Mouse (Mus musculus) testis, postnatal 10 days (tissue): ENCODE results near the gene Kcnn1.
A peak's percentile ranks its signal among the peaks of the same experiment; 100 is the strongest.
"Not testable (repeated sequence)": the region's sequence is repeated elsewhere in the genome, so short reads cannot be mapped to it uniquely, and the experiment has no call there.

Experiments
- DNase-seq: peaks from one replicate; pipeline ENCODE4 v3.0.0; 2021; ENCODE audit warnings: low spot score

Gene Kcnn1

DNA sequence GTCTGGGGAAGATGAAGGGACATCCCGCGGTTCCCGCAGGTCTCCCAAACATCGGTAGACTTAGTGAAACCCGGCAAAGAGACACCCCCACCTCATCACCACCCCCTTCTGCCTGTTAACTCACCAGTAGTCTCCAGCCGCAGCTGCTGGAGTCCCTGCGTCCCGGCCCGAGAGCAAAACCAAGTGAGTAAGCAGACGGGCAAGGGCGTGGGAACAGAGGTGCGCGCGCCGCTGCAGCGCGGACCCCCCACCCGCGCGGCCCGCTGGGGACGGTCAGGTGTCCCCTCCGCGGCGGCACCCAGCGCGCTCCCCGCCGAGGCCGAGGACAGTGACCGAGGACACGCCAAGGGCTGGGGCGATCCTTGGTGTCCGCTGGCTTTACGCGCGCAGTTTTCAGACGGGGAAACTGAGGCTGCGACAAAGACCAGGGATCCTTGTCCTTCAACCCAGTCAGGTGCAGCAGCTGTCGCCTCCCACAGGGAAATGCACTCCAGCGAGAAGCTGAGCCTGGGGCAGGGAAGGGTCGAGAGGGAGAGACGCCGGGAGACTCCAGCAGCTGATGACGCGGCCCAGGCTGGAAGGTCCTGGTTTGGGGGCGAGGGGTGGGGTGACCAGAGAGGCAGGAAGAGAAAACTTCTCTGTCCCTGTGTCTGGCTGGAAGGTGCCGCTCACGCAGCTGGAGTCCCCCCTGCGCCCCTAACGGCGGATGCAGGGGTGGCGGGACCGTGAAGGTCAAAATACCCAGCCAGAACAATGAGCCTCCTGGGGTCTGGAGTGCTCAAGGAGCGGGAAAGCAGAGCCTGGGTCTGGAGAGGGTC is at the start of gene Kcnn1:
Gene Kcnn1, minus strand, starts transcription at position 435 of the 818 bp plus-strand sequence.
- no peak for DNase-seq

DNA sequence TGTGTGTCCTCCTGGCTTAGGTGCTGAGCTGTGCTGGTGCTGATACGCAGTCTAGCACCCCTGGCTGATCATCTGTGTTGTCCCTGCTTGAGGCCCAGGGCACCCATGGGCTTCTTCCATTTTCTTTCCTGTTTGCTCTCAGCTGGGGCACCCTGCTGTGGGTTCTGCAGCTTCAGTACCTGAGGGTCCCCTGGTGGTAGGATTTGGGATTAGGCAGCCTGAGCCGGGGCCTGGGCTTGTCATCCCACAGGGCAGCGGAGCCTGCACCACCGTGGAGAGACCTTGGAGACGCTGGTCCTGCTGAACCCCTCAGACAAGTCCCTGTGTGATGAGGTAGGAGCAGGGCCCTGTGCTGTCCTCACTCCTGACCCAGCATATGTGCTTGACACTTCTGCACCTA is 48.5 kb upstream of the Kcnn1 start:
- peak; percentile 50 for DNase-seq

DNA sequence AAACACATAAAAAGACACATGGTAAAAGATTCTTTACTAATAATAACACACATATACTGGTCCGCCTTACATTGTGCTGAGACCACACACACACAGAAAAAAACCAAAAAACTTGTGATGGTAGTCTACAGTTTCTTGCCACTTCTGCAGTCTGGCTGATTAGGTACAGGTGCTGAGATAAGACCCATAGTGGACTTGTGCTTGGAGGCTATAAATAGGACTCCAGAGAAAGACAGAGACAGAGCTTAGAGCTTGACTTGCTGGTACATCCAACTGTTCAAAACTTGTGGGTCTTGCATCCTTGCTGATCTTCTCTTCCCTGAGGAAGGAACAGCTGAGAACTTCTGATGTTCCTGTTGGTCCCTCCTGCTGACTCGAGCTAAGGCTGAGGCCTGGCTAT is 44.5 kb upstream of the Kcnn1 start:
- DNase-seq, result no peak

DNA sequence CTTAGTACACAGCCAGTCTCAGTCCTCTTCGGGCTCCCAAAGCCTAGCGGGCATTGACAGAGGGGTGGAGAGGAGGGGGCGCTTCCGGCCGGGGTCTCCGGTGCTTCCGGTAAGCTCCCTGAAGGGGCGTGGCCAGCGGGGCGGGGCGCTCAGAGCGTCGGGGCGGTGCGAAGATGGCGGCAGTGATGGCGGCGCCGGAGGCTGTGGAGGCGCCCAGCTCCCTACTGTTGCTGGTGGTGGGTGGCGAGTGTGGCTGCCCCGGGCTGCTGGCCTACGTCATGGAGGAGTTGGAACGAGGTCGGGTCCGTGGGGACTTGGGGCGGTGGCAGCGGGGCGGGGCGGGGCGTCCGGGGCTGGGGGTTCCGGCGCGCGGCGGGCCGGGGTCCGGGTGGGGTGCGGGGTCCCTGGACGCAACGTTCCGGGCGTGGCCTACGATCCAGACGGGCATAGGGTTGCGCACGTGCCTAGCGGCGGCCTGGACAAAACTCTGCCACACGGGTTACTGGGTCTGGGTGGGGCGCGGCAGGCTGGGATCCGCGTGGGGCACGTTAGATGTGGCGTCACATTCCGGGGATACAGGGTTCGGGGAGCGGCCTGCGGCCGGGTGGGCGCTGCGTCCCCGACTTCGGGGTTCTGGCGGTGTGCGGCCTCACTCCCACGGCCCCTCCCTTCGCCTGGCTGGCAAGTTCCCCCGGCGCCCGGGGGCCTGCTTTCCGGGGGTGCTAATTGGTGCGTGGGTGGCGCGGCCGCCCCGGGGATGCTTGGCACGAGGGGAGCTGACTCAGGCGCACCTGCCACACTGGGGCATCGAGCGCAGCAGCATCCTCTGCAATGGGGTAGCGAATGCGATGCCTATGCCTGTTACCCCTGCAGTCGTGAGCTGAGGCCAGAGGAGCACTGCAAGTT is 43.0 kb upstream of the Kcnn1 start, which contains the start of gene Map1s:
Gene Map1s, plus strand, starts transcription at position 102 of the 906 bp plus-strand sequence.
- peak; percentile 93 for DNase-seq

DNA sequence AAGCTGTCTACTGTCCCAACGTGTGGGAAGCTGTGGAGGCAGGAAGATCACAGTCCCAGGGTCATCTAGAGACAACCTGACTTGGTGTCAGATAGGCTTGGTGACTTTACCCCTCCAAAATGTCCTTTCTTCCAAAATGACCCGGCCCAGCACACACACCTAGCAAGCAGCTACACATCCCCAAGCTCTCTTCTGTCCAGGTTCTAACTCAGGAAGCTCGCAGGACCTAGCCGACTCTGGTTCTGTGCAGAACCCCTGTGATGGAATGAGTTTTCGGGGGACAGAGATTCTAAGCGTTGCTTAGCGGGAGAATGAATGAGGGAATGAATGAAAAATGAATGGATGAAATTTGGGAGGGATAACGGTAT is 42.4 kb upstream of the Kcnn1 start:
- DNase-seq, result peak; percentile 33

DNA sequence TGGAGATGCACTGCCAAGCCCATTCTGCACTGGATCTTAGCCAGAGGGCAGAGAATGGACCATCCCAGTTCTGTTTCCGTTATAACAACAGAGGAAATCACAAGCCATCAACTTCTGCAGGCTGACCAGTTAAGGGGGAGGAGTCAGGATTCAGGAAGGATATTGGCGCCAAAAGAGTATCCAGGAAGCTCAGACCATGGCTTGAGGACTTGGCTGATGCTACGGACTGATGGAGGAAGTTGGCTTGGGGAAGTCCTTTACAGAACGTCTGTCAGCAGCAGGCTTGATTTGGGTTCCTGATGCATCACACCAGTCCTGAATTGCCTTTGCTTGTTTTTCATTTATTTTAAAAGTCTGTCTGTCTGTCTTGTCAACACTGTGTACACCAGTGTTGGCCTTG is 41.5 kb upstream of the Kcnn1 start:
- DNase-seq, result no peak

DNA sequence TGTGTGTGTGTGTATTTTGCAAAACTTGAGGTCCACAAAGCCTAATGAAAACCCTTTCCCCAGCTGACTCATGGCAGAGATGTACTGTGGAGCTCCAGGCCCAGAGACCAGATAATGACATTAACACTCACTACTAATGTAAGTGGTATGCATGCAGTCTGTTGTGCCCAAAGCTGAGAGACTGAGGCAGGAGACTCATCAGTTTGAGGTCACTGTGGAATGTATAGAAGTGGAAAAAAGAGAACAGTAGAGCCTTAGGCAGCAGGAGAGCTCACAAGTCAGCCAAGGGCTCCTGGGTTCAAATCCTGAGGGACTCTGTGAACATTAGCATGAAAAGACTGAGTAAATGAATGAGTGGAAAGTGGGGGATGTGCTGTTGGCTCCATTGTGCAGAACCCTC is 40.5 kb upstream of the Kcnn1 start:
- DNase-seq, result no peak

DNA sequence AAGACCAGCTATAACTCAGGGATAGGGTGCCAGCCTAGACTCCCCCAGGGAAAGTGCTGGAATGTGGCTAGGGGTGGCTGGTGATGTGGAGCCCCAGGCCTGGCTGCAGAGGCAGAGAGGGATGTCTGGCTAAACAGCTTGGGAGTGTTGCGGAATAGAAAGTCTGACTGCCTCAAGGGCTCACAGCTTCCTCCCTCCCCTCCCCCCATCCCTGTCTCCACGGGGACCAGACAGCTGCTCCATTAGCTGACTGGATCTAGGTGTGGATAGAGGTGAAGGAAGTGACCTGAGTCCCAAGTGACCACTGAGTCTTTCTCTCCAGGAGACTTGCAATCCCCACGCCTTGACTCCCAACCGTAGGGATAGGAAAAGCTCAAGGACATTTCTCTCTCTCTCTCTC is 40.1 kb upstream of the Kcnn1 start:
- no peak for DNase-seq

DNA sequence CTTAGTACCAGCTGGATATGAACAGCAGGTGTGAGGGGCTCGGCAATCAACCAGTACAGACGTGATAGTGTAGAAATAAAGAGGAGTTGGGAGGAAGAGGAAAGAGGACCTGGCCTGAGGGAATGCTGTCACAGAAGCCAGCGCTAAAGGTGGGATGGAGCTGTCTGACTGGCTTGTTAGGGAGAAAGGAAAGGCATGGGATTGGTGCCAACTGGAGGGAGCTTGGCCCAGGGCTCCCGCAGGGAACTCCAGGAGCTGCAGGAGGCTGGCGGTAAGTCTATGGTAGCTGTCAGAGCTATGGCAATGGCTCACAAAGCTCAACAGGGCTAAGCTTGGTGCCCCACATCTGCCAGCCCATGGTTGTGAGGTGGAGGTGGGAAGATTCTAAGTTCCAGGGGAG is 39.2 kb upstream of the Kcnn1 start:
- DNase-seq, result no peak

DNA sequence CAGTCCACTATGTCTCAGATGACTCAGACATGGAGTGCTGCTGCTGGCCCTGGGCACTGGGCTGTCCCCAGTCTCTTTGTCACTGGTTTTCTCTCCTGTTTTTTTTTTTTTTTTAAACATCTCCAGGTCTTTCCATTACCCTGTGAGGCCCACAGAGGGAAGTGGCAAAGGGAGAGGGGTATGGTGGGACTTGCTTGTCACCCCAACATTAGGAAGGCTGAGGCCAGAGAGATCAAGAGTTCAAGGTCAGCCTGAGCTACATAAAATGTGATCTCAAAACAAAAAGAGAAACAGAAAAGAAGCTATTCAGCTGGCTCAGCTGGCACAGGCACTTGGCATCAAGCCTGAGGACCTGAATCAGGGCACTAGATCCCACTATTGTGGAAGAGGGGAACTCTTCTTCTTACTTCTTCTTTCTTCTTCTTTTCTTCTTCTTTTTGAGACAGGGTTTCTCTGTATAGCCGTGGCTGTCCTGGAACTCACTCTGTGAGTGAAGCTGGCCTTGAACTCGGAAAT is 37.9 kb upstream of the Kcnn1 start:
- no peak for DNase-seq

DNA sequence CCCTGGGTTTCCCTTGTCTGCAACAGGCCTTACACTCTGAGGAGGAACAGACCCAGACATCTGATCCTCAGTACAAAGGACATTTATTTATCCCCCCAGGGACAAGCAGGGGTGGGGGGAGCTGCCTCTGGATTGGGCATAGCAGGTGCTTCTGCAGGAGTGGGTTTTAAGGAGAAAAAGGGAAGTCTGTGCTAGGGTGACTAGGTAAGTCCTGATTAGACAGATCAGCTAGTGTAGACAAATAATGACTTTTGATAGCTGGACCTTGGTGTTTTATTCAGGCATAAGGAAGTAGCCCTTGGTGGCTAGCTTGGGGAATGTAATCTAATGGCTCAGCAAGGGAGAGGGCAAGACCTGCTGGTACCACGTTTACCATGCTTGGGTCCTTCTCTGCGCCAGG is 36.2 kb upstream of the Kcnn1 start:
- DNase-seq, result no peak

DNA sequence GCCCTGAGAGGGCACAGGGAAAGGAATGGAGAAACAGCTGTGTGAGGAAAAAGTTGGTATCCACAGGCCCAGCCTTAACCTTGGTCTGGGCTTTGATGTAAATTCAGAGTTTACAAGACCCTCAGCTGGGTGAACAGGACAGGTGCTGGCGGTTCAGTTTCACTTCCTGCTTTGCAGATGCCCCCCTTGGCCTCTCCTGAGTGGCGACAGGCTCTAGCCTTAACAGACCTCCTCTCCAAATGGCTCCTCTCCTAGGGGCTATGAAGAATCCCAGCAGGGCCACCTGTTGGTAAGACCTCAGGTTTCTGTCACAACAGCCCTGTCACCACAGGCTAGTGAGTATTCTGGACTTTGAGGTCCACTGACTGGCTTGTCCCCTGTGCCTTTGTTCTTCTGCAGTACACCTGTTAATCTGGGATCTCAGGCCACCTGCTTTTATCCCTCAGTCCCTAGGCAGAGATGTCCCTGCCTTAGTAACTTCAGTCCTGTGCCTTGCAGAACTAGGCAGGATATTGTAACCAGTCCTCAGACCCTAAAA is 35.7 kb upstream of the Kcnn1 start:
- no peak for DNase-seq

DNA sequence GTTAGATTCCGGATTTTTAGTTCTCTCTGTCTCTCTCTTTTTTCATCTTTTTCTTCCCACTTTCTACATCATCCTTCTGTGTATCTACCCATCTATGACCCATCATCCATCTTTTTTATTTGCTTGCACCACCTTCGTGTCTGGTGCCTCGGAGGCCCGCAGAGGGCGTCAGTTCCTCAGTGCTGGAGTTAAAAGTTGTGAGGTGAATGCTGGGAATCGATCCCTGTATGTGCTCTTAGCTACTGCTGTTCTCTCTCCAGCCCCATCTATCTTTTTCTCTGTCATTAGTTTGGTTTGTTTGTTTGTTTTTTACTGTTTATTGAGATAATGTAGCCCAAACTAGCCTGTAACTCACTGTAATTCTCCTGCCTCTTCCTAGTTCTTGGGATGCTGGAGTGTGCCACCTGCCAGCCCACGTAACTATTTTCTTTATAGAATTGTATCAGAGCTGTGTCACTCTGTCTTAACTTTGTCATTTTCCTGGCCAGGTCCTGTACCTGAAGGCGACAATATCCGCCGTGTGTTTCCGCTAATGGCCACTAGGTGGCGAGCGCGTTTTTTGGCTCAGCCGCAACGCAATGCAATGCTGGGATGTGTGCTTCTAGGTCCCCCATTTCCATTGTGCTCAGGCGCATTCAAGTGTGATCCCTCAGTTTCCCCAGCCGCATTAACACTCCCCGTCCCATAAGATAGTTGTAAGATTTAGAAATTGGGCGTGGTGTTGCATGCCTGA is 34.8 kb upstream of the Kcnn1 start:
- peak; percentile 92 for DNase-seq

DNA sequence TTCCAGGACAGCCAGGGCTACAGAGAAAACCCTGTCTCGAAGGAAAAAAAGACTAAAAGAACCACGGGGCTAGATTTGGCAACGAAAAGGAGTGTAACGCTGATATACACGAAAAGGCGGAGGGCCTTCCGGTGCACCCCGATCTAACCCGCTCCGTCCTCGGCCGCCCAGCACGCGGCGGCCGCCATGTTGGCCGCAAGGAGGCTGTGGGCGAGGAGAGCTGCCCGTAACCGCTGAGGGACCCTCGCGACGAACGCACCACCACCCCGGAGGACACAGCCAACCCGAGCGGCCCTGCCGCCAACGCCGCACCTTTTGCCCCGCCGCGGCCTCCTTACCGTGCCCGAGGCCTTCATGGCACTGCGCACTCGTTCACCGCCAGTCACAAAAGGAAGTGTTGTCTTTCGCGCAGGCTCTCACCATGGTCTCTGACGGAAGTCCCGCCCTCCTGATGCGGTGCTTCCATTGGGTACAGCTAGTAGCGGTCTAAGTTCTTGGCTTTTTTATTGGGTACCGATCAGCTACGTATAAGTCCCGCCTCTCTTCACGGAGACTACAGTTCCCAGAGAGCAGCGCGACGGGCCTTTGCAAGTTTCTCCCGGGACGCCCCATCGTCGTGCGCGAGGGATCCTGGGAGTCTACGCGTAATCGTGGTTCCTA is 34.1 kb upstream of the Kcnn1 start, which contains the start of gene Rpl18a:
Gene Rpl18a, minus strand, starts transcription at position 392 of the 660 bp plus-strand sequence.
- peak; percentile 89 for DNase-seq

DNA sequence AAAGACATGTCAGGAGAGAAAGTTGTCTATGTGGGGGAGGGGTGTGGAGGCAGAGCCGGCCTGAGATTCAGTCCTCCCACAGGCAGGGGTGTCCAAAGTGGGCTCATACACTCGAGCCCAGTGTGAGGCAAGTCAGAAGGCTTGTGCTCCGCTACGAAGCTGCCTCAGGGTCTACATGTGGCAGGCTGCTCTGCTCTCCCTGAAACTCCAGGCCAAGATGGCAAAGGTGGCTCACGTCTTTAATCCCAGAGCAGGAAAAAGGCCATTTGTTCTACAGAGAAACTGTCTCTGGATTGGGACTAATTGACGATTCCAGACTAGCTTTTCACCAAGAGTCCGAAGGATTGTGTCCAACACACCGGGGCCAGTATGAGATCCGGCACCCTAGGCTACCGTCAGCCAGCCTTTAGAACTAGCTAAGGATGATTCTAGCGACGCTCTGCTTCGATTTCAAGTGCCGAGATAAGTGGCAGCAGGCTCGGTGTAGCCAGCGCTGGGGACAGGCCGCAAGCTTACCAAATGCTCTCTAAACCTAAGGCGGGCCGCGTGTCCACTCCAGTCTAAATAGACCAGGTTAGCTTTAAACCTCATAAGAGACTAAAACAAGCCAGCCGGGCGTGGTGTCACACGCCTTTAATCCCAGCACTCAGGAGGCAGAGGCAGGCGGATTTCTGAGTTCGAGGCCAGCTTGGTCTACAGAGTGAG is 33.4 kb upstream of the Kcnn1 start:
- DNase-seq, result no peak

DNA sequence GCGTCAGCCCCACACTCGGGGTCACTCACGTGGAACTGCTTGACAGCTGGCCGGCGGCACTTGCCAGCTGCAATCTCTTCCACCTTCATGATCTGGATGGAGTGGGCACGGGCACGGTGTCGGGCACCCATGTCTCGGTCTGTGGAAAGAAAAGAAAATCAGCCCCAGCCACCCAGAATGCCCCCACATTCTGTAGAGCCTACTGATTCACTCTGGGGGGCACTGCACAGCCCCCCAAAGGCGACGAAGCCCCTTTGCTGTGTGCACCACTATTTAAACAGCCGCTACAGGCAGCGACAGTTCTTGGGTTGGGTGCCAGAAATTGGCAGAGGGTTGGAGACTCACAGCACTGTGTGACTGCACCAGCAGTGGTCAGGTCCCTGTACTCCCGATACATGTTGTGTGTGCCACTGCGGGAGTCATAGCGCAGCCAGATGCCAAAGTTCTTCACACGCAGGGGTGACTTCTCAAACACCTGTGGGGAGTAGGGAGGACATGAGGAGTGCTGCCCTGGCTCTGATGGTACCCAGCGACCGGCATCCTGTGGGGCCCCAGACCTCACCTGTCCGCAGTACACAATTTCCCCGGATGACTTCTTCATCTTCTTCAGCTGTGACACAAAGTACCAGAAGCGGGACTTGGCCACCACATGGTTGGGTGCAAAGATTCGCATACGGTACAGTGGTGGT is 32.7 kb upstream of the Kcnn1 start:
- DNase-seq, result not testable (repeated sequence)

DNA sequence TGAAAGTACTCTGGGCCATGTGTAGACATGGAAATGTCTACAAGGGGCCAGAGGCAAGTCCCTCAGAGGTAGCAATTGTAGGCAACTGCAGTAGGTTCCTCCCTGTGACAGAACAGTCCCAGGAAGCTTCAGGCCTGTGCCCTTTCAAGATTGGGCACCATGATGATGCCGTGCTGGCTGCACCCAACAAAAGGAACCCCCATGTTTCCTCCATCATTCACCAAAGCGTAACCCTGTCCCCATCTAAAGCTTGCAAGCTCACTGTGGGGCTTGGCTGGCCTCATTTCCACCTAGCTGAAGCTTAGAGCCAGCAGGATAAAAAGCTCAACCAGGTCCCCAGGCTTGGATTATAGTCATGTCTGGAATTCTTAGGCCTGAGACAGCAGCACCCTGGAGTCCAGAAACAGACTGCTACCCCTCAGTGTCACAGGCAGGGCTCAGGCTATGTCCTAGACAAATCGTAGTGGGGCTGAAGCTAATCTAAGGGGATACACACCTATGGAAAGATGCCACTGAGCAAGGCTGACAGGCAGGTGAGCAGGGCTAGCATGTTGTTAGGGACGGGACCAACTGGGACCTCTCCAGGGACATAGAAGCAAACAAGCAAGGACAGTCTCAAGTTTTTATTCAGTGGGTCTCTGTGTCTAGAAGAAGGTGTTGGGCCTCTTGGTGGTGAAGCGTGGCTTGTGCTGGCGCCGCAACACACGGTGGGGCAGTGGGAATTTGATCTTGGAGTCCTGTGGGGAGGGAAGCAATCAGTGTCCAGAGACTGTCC is 31.9 kb upstream of the Kcnn1 start:
- no peak for DNase-seq

DNA sequence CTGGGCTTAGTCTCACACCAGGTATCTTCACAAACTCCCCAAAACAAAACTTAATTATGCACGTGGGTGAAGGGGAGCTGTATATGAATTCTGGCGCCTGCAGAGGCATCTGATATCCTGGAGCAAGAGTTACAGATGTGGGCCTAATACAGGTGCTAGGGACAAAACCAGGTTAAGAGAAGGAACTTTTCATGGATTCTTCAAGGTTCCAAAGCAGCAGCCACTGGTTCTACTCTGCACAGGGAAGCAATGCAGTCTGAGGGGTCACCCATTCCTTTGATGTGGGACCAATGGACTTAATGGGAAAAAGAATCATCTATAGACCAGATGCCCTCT is 31.3 kb upstream of the Kcnn1 start:
- DNase-seq, result no peak

DNA sequence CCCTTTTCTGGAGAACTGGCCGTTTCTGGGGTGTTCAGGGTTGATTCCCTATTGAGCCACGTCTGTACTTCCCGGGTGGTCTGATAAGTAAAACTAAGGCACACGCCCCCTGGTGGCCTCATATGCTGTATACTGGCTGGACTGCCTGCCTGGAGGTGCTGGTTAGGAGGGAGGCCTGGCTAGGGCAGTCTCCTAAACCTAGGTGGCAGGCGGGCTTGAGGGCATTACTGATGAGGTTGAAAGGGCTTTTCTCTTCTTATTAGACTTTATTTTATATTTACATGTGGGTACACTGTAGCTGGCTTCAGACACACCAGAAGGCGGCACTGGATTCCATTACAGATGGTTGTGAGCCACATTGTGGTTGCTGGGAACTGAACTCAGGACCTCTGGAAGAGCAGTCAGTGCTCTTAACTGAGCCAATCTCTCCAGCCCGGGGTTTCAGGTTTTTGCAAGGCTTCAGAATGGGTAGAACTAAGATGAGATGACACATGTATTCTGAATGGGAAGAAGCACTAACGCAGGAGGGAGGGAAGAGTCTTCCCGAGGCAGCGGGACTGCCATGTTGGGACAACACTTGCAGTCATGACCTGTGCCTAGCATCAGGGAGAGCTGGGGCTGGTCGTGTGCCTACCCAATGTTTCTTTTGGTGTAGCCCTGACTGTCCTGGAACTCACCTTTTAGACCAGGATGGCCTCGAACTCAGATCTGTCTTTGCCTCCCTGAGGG is 30.8 kb upstream of the Kcnn1 start:
- peak; percentile 87 for DNase-seq
